Mouse (Mus musculus) stomach, postnatal 0 days (tissue): ENCODE results near the gene Cfc1.

ENCODE experiments used
- CTCF ChIP-seq: IDR thresholded peaks from 2 replicates; pipeline ENCODE4 v1.5.1; 2016; ENCODE audit warnings: antibody characterized with exemption, low read depth, mild to moderate bottlenecking, moderate library complexity
- EP300 ChIP-seq: optimal IDR thresholded peaks from 2 replicates; pipeline ENCODE3; 2016; ENCODE audit warnings: antibody characterized with exemption

GRCm38 (mm10) chr1:34582218-34582617, 46.8 kb downstream of the Cfc1 start:
- no peak for TF ChIP-seq CTCF
- TF ChIP-seq EP300 = no peak
